Mouse (Mus musculus): ENCODE data around the gene Zfp518b.
A peak's percentile ranks its signal among the peaks of the same experiment; 100 is the strongest.

Gene Zfp518b

GRCm38 (mm10) chr5:38632463-38633449 lies 51.9 kb downstream of the Zfp518b start:
- DNase-seq (ENCODE audit: low spot score in 2 of 2), result peak; percentile 21 to 40

GRCm38 (mm10) chr5:38628023-38628422 lies 56.6 kb downstream of the Zfp518b start:
- DNase-seq (ENCODE audit: low spot score in 2 of 2), result no peak

- DNase-seq (ENCODE audit: low spot score in 2 of 2), result no peak
Observed at GRCm38 (mm10) chr5:38626883-38627282, 57.7 kb downstream of the Zfp518b start.

GRCm38 (mm10) chr5:38620783-38621182 lies 63.8 kb downstream of the Zfp518b start:
- no peak for DNase-seq (ENCODE audit: low spot score in 2 of 2)

- DNase-seq (ENCODE audit: low spot score in 2 of 2), result no peak
Observed at GRCm38 (mm10) chr5:38618908-38619307, 65.7 kb downstream of the Zfp518b start.
